Mouse (Mus musculus): ENCODE measurements around the gene Lrrc4c.

GRCm38 (mm10) chr2:96315034-96315433 is 2.9 kb upstream of the Lrrc4c start:
- TF ChIP-seq CTCF (IDR thresholded peaks at IDR 0.05; ENCODE audit: low read depth, low read length) (no peak), POLR2A (IDR thresholded peaks at IDR 0.05; ENCODE audit: borderline replicate concordance, low read depth, low read length) (no peak)

All from bone marrow macrophage, adult 2 months (primary cell).